Mouse (Mus musculus): ENCODE data around the gene Wdr91.

GRCm38 (mm10) chr6:34884724-34885123, 26.0 kb downstream of the Wdr91 start:
- TF ChIP-seq CEBPB (IDR thresholded peaks at IDR 0.05; ENCODE audit: insufficient read depth, poor library complexity, severe bottlenecking): no peak
- TF ChIP-seq POLR2AphosphoS2 (IDR thresholded peaks at IDR 0.05; ENCODE audit: insufficient read length, low read depth): no peak
- TF ChIP-seq USF1 (IDR thresholded peaks at IDR 0.05; ENCODE audit: low read depth): no peak
- TF ChIP-seq POLR2A (IDR thresholded peaks at IDR 0.05; ENCODE audit: insufficient read length, low read depth): no peak
- no peak for TF ChIP-seq TCF12 (IDR thresholded peaks at IDR 0.05; ENCODE audit: insufficient read depth, poor library complexity, severe bottlenecking)

Data from myocyte (in vitro differentiated cells).